Mouse (Mus musculus) forebrain, embryonic 14.5 days (tissue): Measurements from ENCODE around the gene Tmppe. TPM values are rescaled to one million over a fixed set of nuclear protein-coding genes. Genes with fewer than 3 reads are reported as not detected.
A peak's percentile ranks its signal among the peaks of the same experiment; 100 is the strongest.
"Not testable (repeated sequence)": the region's sequence is repeated elsewhere in the genome, so short reads cannot be mapped to it uniquely, and the experiment has no call there.

ENCODE experiments used
- ATAC-seq: fragments of 200-750 bp; cut with Nextera tagmentation; 2 replicates; pipeline ENCODE4 v1.8.0; 2017; ENCODE audit warnings: mild to moderate bottlenecking, moderate library complexity
- DNase-seq: peaks from one replicate; pipeline ENCODE4 v3.0.0-alpha.2; 2015; ENCODE audit warnings: low spot score
- H3K27ac ChIP-seq: fragments of 300-500 bp; sonication (generic); 2 replicates; pipeline ENCODE4 v1.5.1; 2014; ENCODE audit warnings: low read depth, mild to moderate bottlenecking, control low read depth, low read length, moderate library complexity
- H3K27me3 ChIP-seq: fragments of 300-500 bp; sonication (generic); replicated peaks from 2 replicates; pipeline ENCODE4 v1.6.1; 2014; ENCODE audit warnings: low read length, control low read depth, mixed read lengths; ENCODE audit not compliant: control insufficient read depth, insufficient read depth
- H3K36me3 ChIP-seq: fragments of 300-500 bp; sonication (generic); 2 replicates; pipeline ENCODE4 v1.6.1; 2014; ENCODE audit warnings: low read length, control low read depth; ENCODE audit not compliant: control insufficient read depth, insufficient read depth
- H3K4me1 ChIP-seq: fragments of 300-500 bp; sonication (generic); 2 replicates; pipeline ENCODE4 v1.6.1; 2014; ENCODE audit warnings: antibody characterized with exemption, low read length, control low read depth; ENCODE audit not compliant: control insufficient read depth, insufficient read depth
- H3K4me2 ChIP-seq: fragments of 300-500 bp; sonication (generic); 2 replicates; pipeline ENCODE4 v1.6.1; 2014; ENCODE audit warnings: mild to moderate bottlenecking, control low read depth, low read length
- H3K4me3 ChIP-seq: fragments of 300-500 bp; sonication (generic); 2 replicates; pipeline ENCODE4 v1.5.1; 2014; ENCODE audit warnings: low read depth, low read length, control low read depth
- H3K9ac ChIP-seq: fragments of 300-500 bp; sonication (generic); 2 replicates; pipeline ENCODE4 v1.6.1; 2014; ENCODE audit warnings: mild to moderate bottlenecking, low read length, control low read depth, moderate library complexity
- H3K9me3 ChIP-seq: fragments of 300-500 bp; sonication (generic); replicated peaks from 2 replicates; pipeline ENCODE4 v1.6.1; 2016; ENCODE audit warnings: low read length, control low read depth, mixed read lengths; ENCODE audit not compliant: control insufficient read depth
- WGBS: fragments of 180-500 bp; shearing (Covaris S2); extraction: QIAGEN DNeasy Blood & Tissue Kit; methylation state at CpG from one replicate; pipeline ENCODE4 v1.1.7; 2014; 5-methylcytosine and 5-hydroxymethylcytosine counted together
- polyA plus RNA-seq: library from polyadenylated mRNA; unstranded; fragments of >200 nt; fragmentation: Nextera tagmentation; extraction: Ambion mirVana; gene quantifications from 2 replicates; pipeline ENCODE4 v1.2.1, GENCODE M21; 2014

Gene Tmppe
- 1.7 and 1.8 TPM in 2 replicates for polyA plus RNA-seq

GRCm38 (mm10) chr9:114400949-114401684 is at the start of gene Tmppe, which contains the start of gene Glb1:
Gene Tmppe (plus strand): TSS chr9:114401105.
Gene Glb1 (plus strand): TSS chr9:114401076.
- DNase-seq: peak; percentile 92
- ATAC-seq: peak; percentile 99
- Histone ChIP-seq H3K27ac (peak within 1 kb of the TSS; percentile 82), H3K4me1 (peaks cover 8% of the 10 kb centered on the region), H3K4me3 (peak within 1 kb of the TSS; percentile 83), H3K36me3 (peaks cover 15% of the 10 kb centered on the region), H3K9ac (peak within 1 kb of the TSS; percentile 87), H3K9me3 (no peaks in the 10 kb centered on the region), H3K27me3 (no peaks in the 10 kb centered on the region), H3K4me2 (peak within 1 kb of the TSS; percentile 73)
- under 1% methylated on average over 71 of the region's 73 CpGs for WGBS

- no peak overlapping the region for H3K27ac ChIP-seq
- ATAC-seq (peak; percentile 93), DNase-seq (peak; percentile 89)
- WGBS: under 1% methylated on average over 48 of the region's 48 CpGs
- H3K9ac ChIP-seq: peak overlapping the region; percentile 63
- no peaks in the 10 kb centered on the region for H3K9me3 ChIP-seq
- H3K4me1 ChIP-seq: no peaks in the 10 kb centered on the region
- H3K4me3 ChIP-seq: peak overlapping the region; percentile 46
- peak overlapping the region; percentile 79 for H3K4me2 ChIP-seq
- H3K27me3 ChIP-seq: no peaks in the 10 kb centered on the region
- H3K36me3 ChIP-seq: no peaks in the 10 kb centered on the region
These were observed 33.0 kb upstream of the Tmppe start for GRCm38 (mm10) chr9:114367783-114368470.

GRCm38 (mm10) chr9:114368471-114368858 is 32.4 kb upstream of the Tmppe start:
- Histone ChIP-seq H3K27ac (no peak overlapping the region), H3K9ac (peak overlapping the region; percentile 63), H3K9me3 (no peaks in the 10 kb centered on the region), H3K4me3 (peak overlapping the region; percentile 46), H3K4me2 (peak overlapping the region; percentile 79), H3K4me1 (no peaks in the 10 kb centered on the region), H3K27me3 (no peaks in the 10 kb centered on the region), H3K36me3 (no peaks in the 10 kb centered on the region)
- peak; percentile 27 for DNase-seq
- ATAC-seq: peak; percentile 62
- 11% methylated on average over 12 of the region's 12 CpGs for WGBS

- not testable (repeated sequence) for H3K36me3 ChIP-seq, H3K4me3 ChIP-seq, H3K4me2 ChIP-seq, ATAC-seq, H3K9me3 ChIP-seq, H3K27me3 ChIP-seq, H3K27ac ChIP-seq, H3K4me1 ChIP-seq, H3K9ac ChIP-seq
- DNase-seq: peak; percentile 19
- 55% methylated on average over 5 of the region's 5 CpGs for WGBS
These were observed 31.5 kb upstream of the Tmppe start for GRCm38 (mm10) chr9:114369389-114369788.

GRCm38 (mm10) chr9:114371717-114372116 is 29.2 kb upstream of the Tmppe start:
- H3K36me3 ChIP-seq, H3K27me3 ChIP-seq, H3K9me3 ChIP-seq, H3K27ac ChIP-seq, H3K4me3 ChIP-seq, ATAC-seq, H3K4me1 ChIP-seq, H3K4me2 ChIP-seq, H3K9ac ChIP-seq: not testable (repeated sequence)
- DNase-seq: peak; percentile 24
- 20% methylated on average over 5 of the region's 5 CpGs for WGBS

- H3K9ac ChIP-seq: no peak overlapping the region
- H3K4me2 ChIP-seq: no peak overlapping the region
- no peaks in the 10 kb centered on the region for H3K9me3 ChIP-seq
- ATAC-seq (no peak), DNase-seq (no peak)
- 92% methylated on average over 10 of the region's 10 CpGs for WGBS
- no peak overlapping the region for H3K27ac ChIP-seq
- H3K4me1 ChIP-seq: no peaks in the 10 kb centered on the region
- H3K4me3 ChIP-seq: no peak overlapping the region
- H3K36me3 ChIP-seq: no peaks in the 10 kb centered on the region
- no peaks in the 10 kb centered on the region for H3K27me3 ChIP-seq
These were observed 25.5 kb upstream of the Tmppe start for GRCm38 (mm10) chr9:114375276-114375962.

GRCm38 (mm10) chr9:114377168-114377567 is 23.7 kb upstream of the Tmppe start:
- WGBS: 93% methylated on average over 10 of the region's 10 CpGs
- Histone ChIP-seq H3K36me3 (no peaks in the 10 kb centered on the region), H3K27me3 (no peaks in the 10 kb centered on the region), H3K9me3 (no peaks in the 10 kb centered on the region), H3K4me1 (no peaks in the 10 kb centered on the region), H3K27ac (no peak overlapping the region), H3K4me3 (no peak overlapping the region), H3K9ac (no peak overlapping the region), H3K4me2 (no peak overlapping the region)
- DNase-seq: no peak
- no peak for ATAC-seq

GRCm38 (mm10) chr9:114379871-114380270 is 21.0 kb upstream of the Tmppe start:
- H3K9me3 ChIP-seq: no peaks in the 10 kb centered on the region
- no peaks in the 10 kb centered on the region for H3K36me3 ChIP-seq
- ATAC-seq (no peak), DNase-seq (no peak)
- no peaks in the 10 kb centered on the region for H3K4me1 ChIP-seq
- H3K27me3 ChIP-seq: no peaks in the 10 kb centered on the region
- H3K27ac ChIP-seq: no peak overlapping the region
- no peak overlapping the region for H3K4me2 ChIP-seq
- no peak overlapping the region for H3K4me3 ChIP-seq
- 91% methylated on average over 12 of the region's 12 CpGs for WGBS
- no peak overlapping the region for H3K9ac ChIP-seq
